Mouse (Mus musculus): ENCODE data around the gene Cib1.

GRCm38 (mm10) chr7:80200588-80200945 lies 32.0 kb downstream of the Cib1 start:
- TF ChIP-seq GATA1 (IDR thresholded peaks at IDR 0.05; ENCODE audit: borderline replicate concordance, low read length) = no peak
- TF ChIP-seq FLI1 (IDR thresholded peaks at IDR 0.05; ENCODE audit: low read length) = no peak

Measured in megakaryocyte, embryonic 14.5 days (primary cell).